Mouse (Mus musculus) ES-E14 (cell line): ENCODE measurements around the gene Mogat1. TPM values are rescaled to one million over a fixed set of nuclear protein-coding genes. Genes with fewer than 3 reads are reported as not detected.

Experiments
- DNase-seq: peaks from one replicate; pipeline ENCODE4 v3.0.0-alpha.2; 2013; ENCODE audit warnings: low read depth, low spot score
- H3K27ac ChIP-seq: 2 replicates; pipeline ENCODE4 v1.5.1; 2012; ENCODE audit warnings: low read depth, mild to moderate bottlenecking, low read length, moderate library complexity, mixed read lengths; ENCODE audit not compliant: poor library complexity, insufficient read depth, severe bottlenecking
- H3K36me3 ChIP-seq: 2 replicates; pipeline ENCODE4 v1.6.1; 2012; ENCODE audit warnings: mild to moderate bottlenecking, low read length, moderate library complexity, mixed read lengths; ENCODE audit not compliant: control insufficient read depth, poor library complexity, insufficient read depth, severe bottlenecking
- H3K4me1 ChIP-seq, 2 experiments: fragments of 150-350 bp in 1 of 2; sonication (generic) in 1 of 2; 2 replicates each; pipeline ENCODE4 v1.6.1; 2012; ENCODE audit warnings: low read length in 2 of 2, mild to moderate bottlenecking in 1 of 2, mixed read lengths in 1 of 2; ENCODE audit not compliant: control insufficient read depth in 2 of 2, insufficient read depth in 2 of 2, poor library complexity in 1 of 2
- H3K4me3 ChIP-seq, 2 experiments: fragments of 150-350 bp in 1 of 2; sonication (generic) in 1 of 2; 2 replicates each; pipeline ENCODE4 v1.5.1; 2012; ENCODE audit warnings: low read length in 2 of 2, low read depth in 1 of 2, mild to moderate bottlenecking in 1 of 2, mixed read lengths in 1 of 2; ENCODE audit not compliant: insufficient read depth in 1 of 2, poor library complexity in 1 of 2, severe bottlenecking in 1 of 2
- H3K9ac ChIP-seq: 2 replicates; pipeline ENCODE4 v1.6.1; 2012; ENCODE audit warnings: low read depth, mild to moderate bottlenecking, low read length, mixed read lengths; ENCODE audit not compliant: poor library complexity, insufficient read depth, severe bottlenecking
- H3K9me3 ChIP-seq: fragments of 150-350 bp; sonication (generic); 2 replicates; pipeline ENCODE4 v1.6.1; 2012; ENCODE audit warnings: low read depth, mild to moderate bottlenecking, low read length; ENCODE audit not compliant: control insufficient read depth, insufficient read depth
- CHD2 ChIP-seq: IDR thresholded peaks from 2 replicates; pipeline ENCODE4 v1.6.1; 2014; ENCODE audit warnings: mild to moderate bottlenecking, low read depth, low read length, inconsistent platforms
- HCFC1 ChIP-seq: IDR thresholded peaks from 2 replicates; pipeline ENCODE4 v1.6.1; 2012; ENCODE audit warnings: low read length, inconsistent platforms, borderline replicate concordance; ENCODE audit not compliant: insufficient read depth
- MAFK ChIP-seq: IDR thresholded peaks from 2 replicates; pipeline ENCODE4 v1.6.1; 2014; ENCODE audit warnings: mild to moderate bottlenecking, low read depth, low read length, inconsistent platforms; ENCODE audit not compliant: insufficient read depth
- ZC3H11A ChIP-seq: IDR thresholded peaks from 2 replicates; pipeline ENCODE4 v1.6.1; 2012; ENCODE audit warnings: low read depth, mild to moderate bottlenecking, inconsistent platforms, low read length, borderline replicate concordance
- ZNF384 ChIP-seq: IDR thresholded peaks from 2 replicates; pipeline ENCODE4 v1.6.1; 2012; ENCODE audit warnings: low read depth, low read length, inconsistent platforms
- in situ Hi-C, 2 experiments: fragments of 600-800 bp; cut with MboI; formaldehyde crosslinking; loops; one replicate each; pipeline ENCODE4 v1.15.1; 2025; ENCODE audit warnings: low sequenced_read_pairs in 2 of 2, inconsistent platforms in 1 of 2; ENCODE audit not compliant: unreplicated experiment in 2 of 2
- total RNA-seq: library from RNA; depleted of rRNA; stranded (reverse); fragments of 300-350 nt; gene quantifications from 2 replicates; pipeline ENCODE4 v1.2.3, GENCODE M21; 2012

Mogat1 gene
- total RNA-seq, 1 experiment: not detected

DNA sequence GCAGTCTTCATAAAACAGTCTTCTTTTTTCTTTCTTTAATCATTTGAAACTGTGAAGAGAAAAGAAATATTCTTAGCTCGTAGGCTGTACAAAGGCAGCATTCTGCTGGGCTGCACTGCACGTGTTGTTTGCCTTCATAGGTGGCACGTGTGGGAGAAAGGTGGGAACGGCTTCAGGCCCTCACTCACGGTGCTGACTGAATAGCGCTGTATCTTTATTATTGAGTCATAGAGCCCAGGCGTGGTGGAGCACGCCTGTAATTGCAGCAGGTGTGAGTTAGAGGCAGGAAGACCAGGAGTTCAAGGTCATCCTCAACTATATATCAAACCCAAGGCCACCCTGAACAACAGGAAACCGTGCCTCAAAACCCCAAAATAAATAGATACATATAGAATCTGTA, 35.5 kb downstream of the Mogat1 start:
- Histone ChIP-seq H3K9ac (no peak overlapping the region), H3K36me3 (no peaks in the 10 kb centered on the region), H3K9me3 (no peaks in the 10 kb centered on the region), H3K4me3 (no peak overlapping the region), H3K27ac (no peak overlapping the region), H3K4me1 (0 out of 4 replicates have a peak, but pooled peaks cover 0 to 3% of the 10 kb centered on the region in 2 experiments)
- DNase-seq: no peak
- TF ChIP-seq ZNF384: no peak
- no peak for TF ChIP-seq HCFC1
- no peak for TF ChIP-seq ZC3H11A
- TF ChIP-seq MAFK: no peak
- in situ Hi-C loops: no loop called here

DNA sequence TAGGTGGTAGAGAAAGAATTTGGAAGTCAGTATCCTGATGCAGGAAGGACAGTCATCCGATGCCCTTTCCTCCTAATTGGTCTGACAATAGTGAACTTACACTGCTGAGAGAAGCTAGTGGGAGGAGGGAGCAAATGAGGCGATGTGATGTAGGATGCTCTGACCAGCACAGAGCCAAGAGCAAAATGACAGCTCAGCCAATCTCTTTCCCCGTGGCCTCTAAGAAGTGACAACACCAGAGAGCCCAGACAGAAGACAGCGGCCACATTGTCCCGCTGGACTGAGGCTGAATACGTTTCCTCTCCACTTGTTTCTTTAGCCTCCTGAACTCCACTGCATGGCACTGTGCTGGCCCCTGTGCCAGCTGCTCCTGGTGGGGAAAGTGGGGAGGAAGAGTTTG, 38.2 kb downstream of the Mogat1 start:
- Histone ChIP-seq H3K9me3 (no peaks in the 10 kb centered on the region), H3K4me1 (0 out of 4 replicates have a peak, but pooled peaks cover 0 to 1% of the 10 kb centered on the region in 2 experiments), H3K4me3 (no peak overlapping the region), H3K36me3 (no peaks in the 10 kb centered on the region), H3K9ac (no peak overlapping the region), H3K27ac (no peak overlapping the region)
- TF ChIP-seq CHD2: no peak
- in situ Hi-C loops: no loop called here
- DNase-seq: no peak

GRCm38 (mm10) chr1:78554012-78554666, 43.3 kb downstream of the Mogat1 start:
- Histone ChIP-seq H3K36me3 (no peaks in the 10 kb centered on the region), H3K27ac (no peak overlapping the region), H3K4me3 (no peak overlapping the region), H3K9ac (no peak overlapping the region), H3K4me1 (no peaks in the 10 kb centered on the region), H3K9me3 (no peaks in the 10 kb centered on the region)
- no peak for DNase-seq
- TF ChIP-seq MAFK (no peak), HCFC1 (no peak)
- in situ Hi-C loops: no loop called here

DNA sequence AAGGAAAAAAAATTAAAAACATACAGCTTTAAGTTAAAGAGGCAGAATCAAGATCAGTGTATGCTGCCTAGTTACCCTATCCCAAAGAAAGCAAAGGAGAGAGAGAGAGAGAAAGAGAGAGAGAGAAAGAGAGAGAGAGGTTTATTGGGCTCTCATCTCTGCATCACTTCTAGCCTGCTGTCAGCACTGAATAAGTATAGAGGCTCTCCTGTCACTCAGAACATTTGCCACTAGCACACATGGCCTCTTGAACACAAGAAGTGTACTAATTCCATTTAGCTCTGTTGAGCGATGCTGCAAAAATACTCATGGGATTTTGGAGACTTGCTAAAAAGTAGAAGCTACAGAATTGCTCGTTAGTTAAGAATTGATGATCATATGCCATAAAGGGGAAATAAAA, 56.2 kb downstream of the Mogat1 start:
- Histone ChIP-seq H3K4me3 (no peak overlapping the region), H3K9me3 (no peaks in the 10 kb centered on the region), H3K4me1 (peaks cover 0 to 2% of the 10 kb centered on the region in 2 experiments; a peak in 2 of 4 replicates), H3K27ac (no peak overlapping the region), H3K36me3 (no peaks in the 10 kb centered on the region), H3K9ac (no peak overlapping the region)
- no peak for DNase-seq
- in situ Hi-C loops: no loop called here
- TF ChIP-seq MAFK (no peak), ZNF384 (no peak), HCFC1 (no peak), CHD2 (no peak), ZC3H11A (no peak)

DNA sequence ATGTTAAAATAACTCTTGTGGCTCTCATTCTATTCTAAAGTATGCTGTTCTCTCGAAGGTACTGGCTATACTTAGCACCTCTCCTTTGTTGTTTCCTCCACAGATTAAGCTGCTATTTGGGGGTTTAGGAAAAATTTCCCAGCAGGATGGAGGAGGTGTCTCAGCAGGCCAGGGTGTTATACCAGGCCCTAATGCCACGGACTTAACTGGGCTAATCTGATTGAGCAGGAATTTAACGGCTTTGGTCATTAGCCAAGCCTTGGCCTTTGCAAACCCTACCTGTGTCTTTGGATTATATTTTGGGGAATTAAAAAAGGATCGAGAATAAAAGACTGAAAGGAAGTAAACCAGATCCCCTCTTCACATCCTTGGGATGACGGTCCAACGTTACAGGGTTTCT, 56.6 kb downstream of the Mogat1 start:
- H3K4me1 ChIP-seq: peaks cover 0 to 2% of the 10 kb centered on the region in 2 experiments; a peak in 2 of 4 replicates
- in situ Hi-C loops: no loop called here
- no peaks in the 10 kb centered on the region for H3K36me3 ChIP-seq
- H3K27ac ChIP-seq: no peak overlapping the region
- DNase-seq: no peak
- H3K4me3 ChIP-seq: no peak overlapping the region
- no peaks in the 10 kb centered on the region for H3K9me3 ChIP-seq
- TF ChIP-seq HCFC1: no peak
- no peak for TF ChIP-seq CHD2
- TF ChIP-seq MAFK: no peak
- no peak for TF ChIP-seq ZNF384
- TF ChIP-seq ZC3H11A: no peak
- no peak overlapping the region for H3K9ac ChIP-seq
